Mouse (Mus musculus): ENCODE measurements around the gene Cd274. TPM values are rescaled to one million over a fixed set of nuclear protein-coding genes. Genes with fewer than 3 reads are reported as not detected.

The Cd274 gene
- polyA plus RNA-seq, 1 experiment from 2014 or later, result 0.10 TPM

DNA sequence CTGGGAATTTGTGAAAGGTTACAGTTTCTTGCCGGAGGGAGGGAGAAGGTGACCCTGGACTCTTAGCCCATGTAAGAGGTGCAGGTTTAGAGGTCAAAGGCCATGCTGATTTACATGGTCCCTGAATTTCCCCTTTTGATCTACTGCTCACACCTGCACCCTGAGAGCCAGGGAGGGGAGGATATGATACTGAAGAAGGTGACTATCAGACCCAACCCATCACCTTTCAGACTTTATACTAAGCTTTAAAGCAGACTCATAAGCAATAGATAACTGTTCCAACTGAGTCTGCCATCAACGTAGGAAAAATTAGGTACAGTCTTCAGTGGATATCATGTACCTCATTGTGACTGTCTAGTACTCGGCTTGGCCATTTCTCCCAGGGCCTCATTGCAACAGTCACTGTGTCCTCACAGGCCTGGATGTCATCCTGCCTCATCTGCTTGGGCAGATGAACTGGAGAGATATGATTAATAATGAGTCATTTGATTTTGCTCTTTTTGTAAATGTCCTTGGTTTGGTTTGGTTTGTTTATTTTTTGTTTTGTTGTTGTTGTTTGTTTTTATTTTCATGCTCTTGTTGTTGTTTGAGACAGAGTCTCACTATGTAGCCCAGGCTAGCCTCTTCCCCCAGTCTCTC lies 1.5 kb downstream of the Cd274 start:
- Histone ChIP-seq H3K36me3 (no peaks in the 10 kb centered on the region), H3K27me3 (ENCODE audit: low read depth, poor library complexity, severe bottlenecking) (peaks cover 35% of the 10 kb centered on the region; the same call in 1 of the 2 replicates), H3K27ac (no peak overlapping the region), H3K4me1 (peaks cover 6% of the 10 kb centered on the region), H3K9me3 (replicated peaks) (no peaks in the 10 kb centered on the region), H3K4me3 (no peak overlapping the region)
- 86% methylated on average over 3 of the region's 3 CpGs for WGBS
- no peak for DNase-seq (ENCODE audit: low spot score)

DNA sequence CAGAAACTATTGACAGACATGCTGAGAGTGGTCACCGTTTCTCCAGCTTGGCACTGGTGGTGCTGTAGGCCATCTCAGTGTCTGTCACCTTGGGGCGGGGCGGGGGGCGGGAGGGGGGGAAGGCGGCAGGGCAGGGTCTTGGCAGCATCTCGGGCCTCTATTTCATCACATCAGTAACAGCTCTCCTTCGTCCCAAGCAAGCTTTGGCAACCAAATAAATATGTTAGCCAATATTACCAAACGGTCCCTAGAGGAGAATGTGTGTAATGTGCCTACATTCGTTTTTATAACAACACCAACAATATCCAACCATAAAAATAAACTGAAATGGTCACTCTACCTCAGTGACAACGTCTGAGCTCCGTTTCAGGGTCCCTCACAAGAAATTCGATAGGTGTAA lies 2.9 kb downstream of the Cd274 start:
- peaks cover 28% of the 10 kb centered on the region; the same call in 1 of the 2 replicates for H3K27me3 ChIP-seq (ENCODE audit: low read depth, poor library complexity, severe bottlenecking)
- no peak for DNase-seq (ENCODE audit: low spot score)
- H3K4me1 ChIP-seq, result peaks cover 6% of the 10 kb centered on the region
- WGBS, result 75% methylated on average over 12 of the region's 12 CpGs
- H3K9me3 ChIP-seq (replicated peaks), result no peaks in the 10 kb centered on the region
- no peak overlapping the region for H3K4me3 ChIP-seq
- no peak overlapping the region for H3K27ac ChIP-seq
- H3K36me3 ChIP-seq, result no peaks in the 10 kb centered on the region

DNA sequence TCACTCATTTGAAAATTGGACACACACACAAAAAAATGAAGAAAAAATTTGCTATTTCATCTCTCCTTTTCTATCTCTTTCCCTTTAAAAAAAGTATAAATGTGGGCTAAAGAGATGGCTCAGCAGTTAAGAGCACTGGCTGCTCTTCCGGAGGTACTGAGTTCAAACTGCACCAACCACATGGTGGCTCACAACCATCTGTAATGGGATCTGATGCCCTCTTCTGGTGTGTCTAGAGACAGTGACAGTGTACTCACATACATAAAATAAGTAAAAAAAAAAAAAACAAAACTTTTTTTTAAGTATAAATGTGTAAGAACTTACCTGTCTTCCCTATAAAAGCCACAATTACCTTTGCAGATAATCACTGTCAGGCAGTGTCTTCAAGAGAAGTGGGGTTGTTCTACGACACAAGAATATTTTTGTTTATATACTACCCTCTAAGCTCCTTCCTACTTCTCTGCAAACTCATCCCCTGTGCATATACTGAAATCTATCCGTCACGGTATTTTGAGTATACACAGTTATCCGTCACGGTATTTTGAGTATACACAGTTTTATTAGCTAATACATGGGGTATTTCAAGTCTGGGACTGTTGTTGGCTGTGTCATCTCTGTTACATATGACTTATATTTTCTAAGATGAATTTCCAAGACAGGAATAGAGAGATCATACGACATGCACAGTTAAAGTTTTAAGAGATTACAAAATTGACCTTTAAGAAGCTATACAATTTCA lies 3.5 kb downstream of the Cd274 start:
- Histone ChIP-seq H3K4me1 (peaks cover 6% of the 10 kb centered on the region), H3K36me3 (no peaks in the 10 kb centered on the region), H3K27me3 (ENCODE audit: low read depth, poor library complexity, severe bottlenecking) (peaks cover 28% of the 10 kb centered on the region; the same call in 1 of the 2 replicates), H3K4me3 (no peak overlapping the region), H3K9me3 (replicated peaks) (no peaks in the 10 kb centered on the region), H3K27ac (no peak overlapping the region)
- 92% methylated on average over 7 of the region's 7 CpGs for WGBS
- no peak for DNase-seq (ENCODE audit: low spot score)

DNA sequence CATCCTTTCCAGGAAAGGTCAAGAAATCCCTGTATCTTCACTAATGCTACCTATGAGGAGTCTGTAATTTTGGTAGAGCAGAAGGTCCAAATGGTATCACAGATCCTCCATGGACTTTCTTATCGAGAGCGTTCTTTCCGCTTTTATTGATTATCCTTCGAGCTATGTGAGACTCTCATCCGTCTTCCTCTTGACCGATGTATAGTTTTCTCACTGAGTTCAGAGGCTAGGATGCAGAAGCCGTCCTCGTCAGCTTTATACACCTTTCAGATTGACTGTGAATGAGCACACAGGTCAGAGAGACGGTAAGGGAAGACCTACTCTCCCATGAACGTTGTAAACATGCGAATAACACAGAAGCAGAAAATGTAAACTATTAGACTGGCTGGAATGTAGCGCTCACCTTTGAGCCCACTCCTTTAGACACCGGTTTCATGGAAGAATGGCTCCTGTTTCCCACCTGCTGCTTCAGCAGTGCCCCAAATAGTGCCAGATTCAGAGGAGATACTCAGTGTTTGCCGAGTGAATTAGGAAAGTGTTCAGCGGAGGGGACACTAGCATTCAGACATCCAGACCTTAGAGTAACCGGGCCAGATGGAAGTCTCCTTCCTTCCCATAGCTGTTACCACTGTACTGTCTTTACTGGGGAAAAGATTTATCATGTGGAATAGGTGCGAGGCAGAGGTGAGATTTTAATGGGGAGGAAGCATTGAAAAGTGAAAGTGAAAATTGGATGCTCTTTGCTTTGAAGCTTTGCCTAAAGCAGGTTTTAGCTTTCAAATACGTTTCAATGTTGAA lies 4.2 kb downstream of the Cd274 start:
- no peak overlapping the region for H3K4me3 ChIP-seq
- peaks cover 20% of the 10 kb centered on the region; the same call in 1 of the 2 replicates for H3K27me3 ChIP-seq (ENCODE audit: low read depth, poor library complexity, severe bottlenecking)
- no peaks in the 10 kb centered on the region for H3K36me3 ChIP-seq
- H3K27ac ChIP-seq, result no peak overlapping the region
- no peaks in the 10 kb centered on the region for H3K9me3 ChIP-seq (replicated peaks)
- 84% methylated on average over 18 of the region's 18 CpGs for WGBS
- peaks cover 6% of the 10 kb centered on the region for H3K4me1 ChIP-seq
- no peak for DNase-seq (ENCODE audit: low spot score)

DNA sequence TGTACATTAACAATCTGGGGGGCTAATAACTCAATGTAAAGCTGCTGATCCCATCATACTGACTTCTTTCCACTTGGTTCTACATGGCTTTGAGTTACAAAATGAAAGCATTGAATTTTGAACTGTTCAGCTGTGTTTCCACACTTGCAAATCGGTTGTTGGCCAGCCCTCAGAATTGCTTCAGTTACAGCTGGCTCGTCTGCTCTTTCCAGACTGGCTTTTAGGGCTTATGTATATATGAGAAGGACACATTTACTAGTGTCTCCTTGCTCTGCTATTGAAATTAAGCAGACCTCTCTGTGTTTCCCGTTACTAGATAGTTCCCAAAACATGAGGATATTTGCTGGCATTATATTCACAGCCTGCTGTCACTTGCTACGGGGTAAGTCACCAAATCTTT lies 4.9 kb downstream of the Cd274 start:
- H3K27ac ChIP-seq, result no peak overlapping the region
- DNase-seq (ENCODE audit: low spot score), result no peak
- H3K4me1 ChIP-seq, result peaks cover 4% of the 10 kb centered on the region
- H3K27me3 ChIP-seq (ENCODE audit: low read depth, poor library complexity, severe bottlenecking), result peaks cover 17% of the 10 kb centered on the region; the same call in 1 of the 2 replicates
- no peak overlapping the region for H3K4me3 ChIP-seq
- no peaks in the 10 kb centered on the region for H3K36me3 ChIP-seq
- H3K9me3 ChIP-seq (replicated peaks), result no peaks in the 10 kb centered on the region
- WGBS, result 81% methylated on average over 4 of the region's 4 CpGs

DNA sequence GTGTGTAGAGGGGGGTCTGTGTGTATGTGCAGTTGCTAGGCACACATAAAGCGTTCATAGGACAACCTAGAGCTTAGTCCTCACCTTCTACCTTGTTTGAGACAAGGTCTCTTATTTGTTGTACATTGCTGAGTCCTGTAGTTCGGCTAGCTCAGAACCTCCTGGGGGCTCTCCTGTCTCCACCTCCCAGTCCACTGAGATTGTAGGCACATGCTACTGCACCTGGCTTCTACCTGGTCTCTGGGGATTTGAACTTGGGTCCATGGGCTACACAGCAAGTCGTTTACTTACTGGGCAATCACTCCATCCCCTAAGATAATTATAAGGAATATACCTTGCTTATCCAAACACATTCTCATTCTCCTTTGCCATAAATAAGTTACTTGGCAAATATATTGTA lies 5.4 kb downstream of the Cd274 start:
- Histone ChIP-seq H3K27ac (no peak overlapping the region), H3K4me1 (no peaks in the 10 kb centered on the region), H3K27me3 (ENCODE audit: low read depth, poor library complexity, severe bottlenecking) (peaks cover 12% of the 10 kb centered on the region; the same call in 1 of the 2 replicates), H3K4me3 (no peak overlapping the region), H3K9me3 (replicated peaks) (no peaks in the 10 kb centered on the region), H3K36me3 (no peaks in the 10 kb centered on the region)
- no peak for DNase-seq (ENCODE audit: low spot score)
- 93% methylated on average over 3 of the region's 3 CpGs for WGBS

DNA sequence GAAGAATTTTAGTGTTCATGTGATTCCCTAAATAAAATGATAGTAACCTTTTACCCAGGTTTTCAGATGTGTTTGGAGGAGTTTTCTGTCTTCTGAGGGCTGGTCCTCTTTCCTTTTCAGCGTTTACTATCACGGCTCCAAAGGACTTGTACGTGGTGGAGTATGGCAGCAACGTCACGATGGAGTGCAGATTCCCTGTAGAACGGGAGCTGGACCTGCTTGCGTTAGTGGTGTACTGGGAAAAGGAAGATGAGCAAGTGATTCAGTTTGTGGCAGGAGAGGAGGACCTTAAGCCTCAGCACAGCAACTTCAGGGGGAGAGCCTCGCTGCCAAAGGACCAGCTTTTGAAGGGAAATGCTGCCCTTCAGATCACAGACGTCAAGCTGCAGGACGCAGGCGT lies 6.2 kb downstream of the Cd274 start:
- Histone ChIP-seq H3K9me3 (replicated peaks) (no peaks in the 10 kb centered on the region), H3K4me3 (peak overlapping the region; percentile 25; the same call in 1 of the 2 replicates), H3K27ac (no peak overlapping the region), H3K36me3 (no peaks in the 10 kb centered on the region), H3K4me1 (no peaks in the 10 kb centered on the region), H3K27me3 (ENCODE audit: low read depth, poor library complexity, severe bottlenecking) (peaks cover 4% of the 10 kb centered on the region; the same call in 1 of the 2 replicates)
- no peak for DNase-seq (ENCODE audit: low spot score)
- 42% methylated on average over 11 of the region's 11 CpGs for WGBS

DNA sequence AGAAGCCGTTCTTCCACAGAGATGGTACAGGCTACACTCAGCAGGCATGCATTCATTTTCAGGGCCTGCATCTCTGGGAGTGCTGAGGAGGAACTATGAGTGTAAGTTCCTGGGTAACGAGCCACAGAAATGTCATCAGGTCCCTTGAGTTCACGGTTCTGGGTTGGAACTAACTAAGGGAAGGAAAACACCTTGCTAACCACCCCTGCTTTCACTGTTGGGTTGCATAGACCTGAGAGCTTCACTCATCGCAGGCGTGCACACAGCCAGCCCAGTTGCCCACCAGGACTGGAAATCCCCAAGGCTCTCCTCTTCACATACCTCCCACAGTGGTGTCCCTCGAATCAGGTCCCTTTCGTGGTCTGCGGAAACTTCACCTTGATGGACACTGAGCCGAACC lies 7.7 kb downstream of the Cd274 start:
- no peak overlapping the region for H3K4me3 ChIP-seq
- no peak overlapping the region for H3K27ac ChIP-seq
- 89% methylated on average over 9 of the region's 9 CpGs for WGBS
- H3K36me3 ChIP-seq, result no peaks in the 10 kb centered on the region
- no peak for DNase-seq (ENCODE audit: low spot score)
- no peaks in the 10 kb centered on the region for H3K9me3 ChIP-seq (replicated peaks)
- H3K4me1 ChIP-seq, result no peaks in the 10 kb centered on the region
- H3K27me3 ChIP-seq (ENCODE audit: low read depth, poor library complexity, severe bottlenecking), result no peaks in the 10 kb centered on the region

DNA sequence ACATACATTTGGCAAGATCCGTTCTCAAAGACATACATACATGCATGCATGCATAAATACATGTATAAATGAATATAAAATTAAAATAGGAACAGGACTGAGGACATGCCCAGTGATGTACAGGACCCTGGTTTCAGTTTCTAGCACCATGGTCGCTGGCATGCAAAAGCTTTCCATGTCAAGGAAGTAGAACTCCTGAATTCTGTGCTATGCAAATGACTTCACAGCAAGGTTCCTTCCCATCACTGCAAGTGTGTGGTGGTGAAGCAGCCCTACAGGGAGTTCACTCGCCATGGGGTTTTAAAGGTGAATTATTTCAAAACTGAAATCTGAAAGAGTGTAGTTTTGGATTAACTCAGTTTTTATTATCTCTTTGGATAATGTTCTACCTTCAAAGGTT lies 9.1 kb downstream of the Cd274 start:
- H3K4me3 ChIP-seq, result no peak overlapping the region
- no peaks in the 10 kb centered on the region for H3K4me1 ChIP-seq
- H3K36me3 ChIP-seq, result no peaks in the 10 kb centered on the region
- DNase-seq (ENCODE audit: low spot score), result no peak
- 82% methylated on average over 3 of the region's 3 CpGs for WGBS
- no peaks in the 10 kb centered on the region for H3K9me3 ChIP-seq (replicated peaks)
- no peaks in the 10 kb centered on the region for H3K27me3 ChIP-seq (ENCODE audit: low read depth, poor library complexity, severe bottlenecking)
- H3K27ac ChIP-seq, result no peak overlapping the region

DNA sequence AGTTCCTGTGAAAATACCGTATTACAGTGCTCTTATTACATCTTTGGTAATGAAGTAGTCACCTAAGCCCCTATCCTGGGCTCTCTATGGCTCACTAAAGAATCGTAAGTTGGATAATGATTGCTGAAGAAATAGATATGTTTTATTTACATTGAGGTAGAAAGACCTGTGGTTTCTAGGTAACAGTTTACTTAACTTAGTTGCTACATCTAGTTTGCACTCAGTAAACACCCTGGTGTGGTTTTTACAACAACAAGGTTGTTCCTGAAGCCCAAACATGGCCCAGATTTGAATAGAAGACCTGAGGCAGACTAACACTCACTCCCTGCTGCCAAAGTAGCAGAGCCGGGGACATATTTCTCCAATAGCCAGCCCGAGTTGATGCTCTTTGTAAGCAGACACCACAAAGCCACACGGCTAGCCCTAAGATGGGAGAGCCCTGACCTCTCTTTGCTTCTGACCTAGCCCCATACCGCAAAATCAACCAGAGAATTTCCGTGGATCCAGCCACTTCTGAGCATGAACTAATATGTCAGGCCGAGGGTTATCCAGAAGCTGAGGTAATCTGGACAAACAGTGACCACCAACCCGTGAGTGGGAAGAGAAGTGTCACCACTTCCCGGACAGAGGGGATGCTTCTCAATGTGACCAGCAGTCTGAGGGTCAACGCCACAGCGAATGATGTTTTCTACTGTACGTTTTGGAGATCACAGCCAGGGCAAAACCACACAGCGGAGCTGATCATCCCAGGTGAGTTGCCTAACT lies 12.8 kb downstream of the Cd274 start:
- 89% methylated on average over 14 of the region's 14 CpGs for WGBS
- Histone ChIP-seq H3K9me3 (replicated peaks) (no peaks in the 10 kb centered on the region), H3K4me3 (no peak overlapping the region), H3K27me3 (ENCODE audit: low read depth, poor library complexity, severe bottlenecking) (no peaks in the 10 kb centered on the region), H3K36me3 (no peaks in the 10 kb centered on the region), H3K27ac (no peak overlapping the region), H3K4me1 (no peaks in the 10 kb centered on the region)
- DNase-seq (ENCODE audit: low spot score), result no peak

DNA sequence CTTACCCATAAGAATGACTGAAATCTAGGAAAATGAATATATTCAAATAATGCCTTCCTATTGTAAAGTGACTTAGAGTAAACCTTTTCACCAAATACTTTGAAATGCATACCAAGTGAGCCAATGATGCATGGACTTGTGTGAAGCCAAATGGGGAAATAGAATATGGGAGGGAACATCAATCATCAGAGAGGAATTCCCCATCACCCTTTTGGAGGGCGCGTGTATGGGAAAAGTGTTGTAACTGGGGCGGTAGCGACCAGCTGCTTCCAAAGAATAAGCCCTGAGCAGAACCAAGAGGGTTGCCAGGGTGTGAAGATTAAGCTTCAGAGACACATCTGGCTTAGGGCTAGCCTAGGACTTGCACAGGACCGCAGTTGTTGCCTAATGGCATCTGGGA lies 16.1 kb downstream of the Cd274 start:
- DNase-seq (ENCODE audit: low spot score), result no peak
- 96% methylated on average over 5 of the region's 5 CpGs for WGBS
- H3K4me1 ChIP-seq, result no peaks in the 10 kb centered on the region
- H3K36me3 ChIP-seq, result no peaks in the 10 kb centered on the region
- no peaks in the 10 kb centered on the region for H3K27me3 ChIP-seq (ENCODE audit: low read depth, poor library complexity, severe bottlenecking)
- no peaks in the 10 kb centered on the region for H3K9me3 ChIP-seq (replicated peaks)
- H3K27ac ChIP-seq, result no peak overlapping the region
- no peak overlapping the region for H3K4me3 ChIP-seq

DNA sequence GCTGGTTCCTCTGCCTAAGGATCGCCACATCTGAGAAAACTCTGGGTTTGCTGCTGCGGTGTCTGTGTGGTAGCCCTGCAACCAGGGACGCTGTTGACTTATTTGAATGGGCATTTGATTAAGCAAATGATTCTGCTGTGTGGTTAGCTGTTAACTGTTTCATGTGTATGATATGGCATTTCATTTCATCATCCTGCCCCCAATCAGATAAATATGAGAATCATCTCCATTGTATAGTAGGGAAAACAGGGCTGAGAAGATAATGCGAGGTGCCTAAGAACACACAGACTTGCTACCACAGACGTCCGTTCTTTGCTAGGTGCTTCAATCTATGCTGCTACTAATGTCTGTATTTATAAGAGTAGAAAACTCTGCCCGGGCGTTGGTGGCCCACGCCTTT lies 17.2 kb downstream of the Cd274 start:
- Histone ChIP-seq H3K4me1 (no peaks in the 10 kb centered on the region), H3K27me3 (ENCODE audit: low read depth, poor library complexity, severe bottlenecking) (no peaks in the 10 kb centered on the region), H3K27ac (no peak overlapping the region), H3K4me3 (no peak overlapping the region), H3K36me3 (no peaks in the 10 kb centered on the region), H3K9me3 (replicated peaks) (no peaks in the 10 kb centered on the region)
- no peak for DNase-seq (ENCODE audit: low spot score)
- 92% methylated on average over 9 of the region's 9 CpGs for WGBS

All from limb, embryonic 10.5 days (tissue).